Mouse (Mus musculus): Measurements from ENCODE around the gene Eif1ad.
"Not testable (repeated sequence)": the region's sequence is repeated elsewhere in the genome, so short reads cannot be mapped to it uniquely, and the experiment has no call there.

Gene Eif1ad

DNA sequence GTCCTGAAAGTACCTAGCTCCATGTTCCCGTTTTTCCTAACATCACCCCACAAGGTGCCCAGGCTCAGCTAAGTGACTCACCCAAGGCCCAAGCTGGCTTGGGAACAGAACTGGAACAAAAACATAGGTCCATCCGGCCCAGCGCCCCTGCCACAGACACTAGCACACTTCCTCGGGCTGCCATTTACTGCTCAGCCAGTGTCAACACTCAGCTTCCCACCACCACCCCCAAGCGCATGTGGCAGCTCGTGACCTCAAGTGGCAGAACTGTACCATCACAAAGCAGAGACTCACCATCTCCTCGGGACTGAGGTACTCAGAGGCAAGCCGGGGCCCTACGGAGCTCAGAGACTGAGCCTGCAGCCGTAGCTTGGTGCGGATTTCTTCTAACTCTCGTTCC, 16.8 kb downstream of the Eif1ad start:
- no peak for DNase-seq

DNA sequence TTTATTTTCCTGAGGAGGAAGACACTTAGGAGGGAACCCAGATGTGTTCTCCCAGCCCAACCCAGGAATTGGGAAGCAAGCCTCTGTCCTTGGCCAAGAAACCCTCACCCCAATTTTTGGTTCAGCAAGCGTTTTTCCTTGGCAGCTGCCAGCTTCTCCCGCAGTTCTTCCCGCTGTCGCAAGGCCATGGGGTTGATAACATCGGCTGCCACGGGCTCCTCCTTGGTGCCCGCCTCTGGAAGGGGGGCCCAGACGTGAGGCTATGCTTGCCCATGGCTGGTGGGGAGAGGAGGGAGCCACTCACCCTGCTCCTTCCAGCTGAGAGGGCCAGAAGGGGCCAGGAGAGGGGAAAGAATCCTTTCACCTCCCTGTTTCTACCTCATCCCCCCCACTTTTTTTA, 18.2 kb downstream of the Eif1ad start:
- DNase-seq = no peak

DNA sequence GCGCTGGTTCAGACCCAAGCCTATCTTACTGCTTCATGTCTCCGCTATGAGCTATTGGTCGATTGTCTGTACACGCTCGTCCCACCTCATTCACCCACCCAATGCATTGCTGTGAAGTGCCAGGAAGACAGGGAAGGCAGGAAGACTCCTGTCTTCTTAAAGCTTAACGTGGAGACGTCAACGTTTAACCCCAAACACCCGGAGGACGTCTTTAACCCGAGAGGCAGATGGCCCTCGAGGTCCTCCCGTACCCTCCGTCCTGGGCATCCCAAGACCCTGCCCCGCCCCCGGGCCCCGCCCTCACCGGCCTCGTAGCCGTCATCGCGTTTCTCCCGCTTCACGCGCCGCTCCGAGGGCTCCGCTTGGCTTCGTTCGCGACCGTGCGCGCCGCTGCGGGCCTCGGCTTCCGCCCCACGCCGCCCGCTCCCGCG, 21.5 kb downstream of the Eif1ad start:
- no peak for DNase-seq

DNA sequence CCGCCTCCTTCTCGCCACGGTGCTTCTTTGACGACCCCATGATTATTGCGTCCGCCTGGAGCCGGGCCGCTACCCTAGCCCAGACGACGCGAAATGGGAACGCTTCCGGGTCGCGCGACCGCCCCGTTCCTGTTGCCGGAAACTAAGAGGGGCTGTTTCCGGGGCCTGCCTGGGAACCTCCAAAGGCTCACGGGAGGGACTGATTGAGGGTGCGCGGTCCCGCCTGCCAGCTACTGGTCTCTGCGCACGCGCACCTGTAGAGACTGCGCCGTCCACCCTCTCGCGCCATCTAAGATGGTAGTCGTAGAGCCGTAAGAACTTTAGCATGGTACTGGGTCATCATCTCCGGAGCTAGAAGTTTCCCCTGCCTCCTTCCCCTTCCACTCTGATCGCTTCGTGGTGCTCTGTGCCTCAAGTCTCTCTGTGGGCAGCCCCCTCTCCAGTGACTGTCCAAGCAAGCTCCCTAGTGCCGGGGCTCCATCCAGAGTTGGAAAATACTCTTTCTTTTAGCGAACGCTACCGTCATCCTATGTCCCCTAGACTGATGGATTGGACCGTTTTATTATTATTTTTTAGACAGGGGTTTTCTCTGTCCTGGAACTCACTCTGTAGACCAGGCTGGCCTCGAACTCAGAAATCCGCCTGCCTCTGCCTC, 22.2 kb downstream of the Eif1ad start, which contains the start of gene Sart1:
TSS of gene Sart1 (minus strand) at position 116 of the 655 bp plus-strand sequence.
- DNase-seq = peak; percentile 95

DNA sequence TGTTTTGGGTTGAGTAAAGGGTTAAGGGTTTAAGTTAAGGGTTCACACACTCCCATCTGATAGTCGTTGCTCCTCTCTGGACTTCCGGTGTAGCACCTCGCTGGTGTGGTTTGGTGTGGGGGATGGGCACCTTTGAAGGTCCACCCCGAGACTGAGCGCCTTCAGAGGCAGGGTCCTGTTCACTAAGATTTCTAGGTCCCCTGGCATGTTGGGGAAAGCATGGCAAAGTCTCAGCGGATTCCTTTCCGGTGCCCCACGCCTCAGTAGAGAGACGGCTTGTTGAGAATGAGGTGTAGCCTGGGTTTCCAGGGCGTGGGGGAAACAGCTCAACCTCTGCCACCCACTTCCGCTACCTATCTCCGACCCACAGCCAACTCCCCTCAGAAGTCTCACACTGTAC, 23.1 kb downstream of the Eif1ad start:
- DNase-seq = peak; percentile 35

DNA sequence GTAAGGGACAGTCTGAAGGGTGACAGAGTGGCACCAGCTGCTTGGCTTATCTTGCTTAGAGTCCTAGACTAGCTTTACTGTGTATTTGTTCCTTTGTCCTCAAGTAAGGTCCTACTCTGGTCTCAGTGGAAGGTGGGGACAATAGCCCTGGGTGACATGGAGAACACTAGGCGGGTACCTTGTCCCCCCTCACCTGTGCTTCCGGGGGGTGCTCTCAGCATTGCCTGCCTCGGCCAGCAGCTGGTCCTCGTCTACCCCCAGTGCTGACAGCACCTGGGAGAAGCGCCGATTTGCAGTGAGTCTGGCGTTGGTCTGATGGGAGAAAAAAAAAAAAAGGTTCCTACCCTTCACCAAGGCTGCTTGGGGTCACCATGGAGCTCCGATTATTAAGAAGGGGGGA, 23.9 kb downstream of the Eif1ad start:
- no peak for DNase-seq

DNA sequence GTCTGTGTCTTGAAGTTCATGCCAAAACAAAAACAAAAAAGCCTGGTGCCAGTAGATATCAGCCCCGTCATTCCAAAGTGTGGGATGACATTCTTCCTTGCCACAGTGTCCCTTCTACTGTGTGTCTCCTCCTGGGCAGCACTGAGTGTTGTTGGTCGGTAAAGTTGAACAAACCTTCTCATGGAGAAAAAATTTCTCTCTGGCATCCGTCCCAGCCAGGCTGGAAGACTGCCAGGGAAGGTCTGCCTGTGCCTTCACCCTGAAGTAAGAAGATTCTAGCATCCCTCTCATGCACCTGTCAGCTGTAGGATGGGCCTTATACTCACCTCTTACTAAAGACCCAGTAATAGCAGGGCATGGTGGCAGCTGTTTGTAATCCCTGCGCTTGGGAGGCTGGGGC, 26.4 kb downstream of the Eif1ad start:
- DNase-seq = peak; percentile 69

DNA sequence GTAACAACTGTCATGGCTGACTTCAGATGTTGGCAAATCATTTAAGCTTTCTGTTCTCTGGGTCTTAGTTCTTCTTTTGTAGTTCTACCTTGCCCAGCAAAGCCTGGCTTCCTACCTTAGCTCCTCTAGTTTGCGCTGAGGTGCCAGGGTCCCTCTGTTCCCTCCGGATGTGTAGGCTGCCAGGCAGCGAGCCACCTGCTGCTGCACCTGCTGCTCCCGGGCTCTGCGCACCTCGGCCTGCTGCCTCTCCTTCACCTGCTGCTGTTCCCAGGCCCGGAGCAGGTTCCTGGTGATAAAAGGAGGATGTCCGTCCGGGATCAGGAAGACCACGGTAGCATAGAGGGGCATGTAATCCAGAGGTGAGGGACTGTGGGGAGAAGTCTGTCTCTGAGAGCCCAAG, 27.6 kb downstream of the Eif1ad start:
- DNase-seq = peak; percentile 55

DNA sequence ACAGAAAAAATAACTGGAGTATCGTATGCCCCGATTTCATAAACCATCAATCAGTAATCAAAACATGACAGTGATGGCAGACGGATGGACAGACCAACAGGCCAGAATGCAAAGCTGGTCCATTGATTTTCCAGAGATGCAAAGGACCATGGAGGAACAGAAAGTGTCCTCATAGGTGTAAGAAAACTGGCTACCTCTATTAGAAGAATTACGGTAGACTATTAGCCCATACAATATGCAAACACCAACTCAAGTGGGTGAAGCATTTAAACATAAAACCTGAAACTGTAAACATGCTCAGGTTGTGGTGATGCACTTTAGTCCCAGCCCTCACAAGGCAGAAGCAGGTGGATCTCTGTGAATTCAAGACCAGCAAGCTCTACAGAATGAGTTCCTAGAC, 28.8 kb downstream of the Eif1ad start:
- DNase-seq = no peak

DNA sequence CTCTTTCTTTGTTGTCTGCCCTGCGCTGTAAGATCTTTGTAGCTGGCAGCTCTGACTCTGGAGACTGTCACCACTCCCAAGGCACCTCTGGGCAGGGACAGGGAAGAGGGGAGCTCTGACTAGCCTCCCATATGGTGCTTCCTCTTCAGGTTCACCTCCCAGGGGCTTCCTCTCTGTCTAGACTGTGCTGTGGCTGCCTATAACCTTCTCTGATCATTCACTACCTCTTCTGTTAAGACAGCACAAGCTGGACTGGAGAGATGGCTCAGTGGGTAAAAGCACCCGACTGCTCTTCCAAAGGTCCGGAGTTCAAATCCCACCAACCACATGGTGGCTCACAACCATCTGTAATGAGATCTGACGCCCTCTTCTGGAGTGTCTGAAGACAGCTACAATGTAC, 34.5 kb downstream of the Eif1ad start:
- DNase-seq = not testable (repeated sequence)

DNA sequence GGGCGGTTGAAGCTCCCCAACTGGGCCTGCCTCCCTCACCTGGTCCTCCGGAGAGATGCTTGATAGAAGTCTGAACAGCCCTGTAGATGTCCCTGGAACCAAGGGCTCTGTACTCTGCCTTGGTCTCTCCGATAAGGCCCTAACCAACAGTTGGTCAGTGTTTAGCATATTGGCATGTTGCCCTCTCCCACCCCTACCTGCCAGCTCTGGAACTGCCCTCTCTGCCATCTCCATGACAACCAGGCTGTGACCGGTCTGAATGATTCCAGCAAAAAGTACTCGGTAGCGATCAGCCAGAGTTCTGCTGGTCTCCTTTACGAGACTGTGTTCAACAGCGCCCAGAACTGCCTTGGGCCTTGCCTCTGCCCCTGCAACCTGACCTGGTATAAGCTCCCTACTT, 35.8 kb downstream of the Eif1ad start, which contains the start of gene Tsga10ip:
TSS of gene Tsga10ip (minus strand) at position 234 of the 400 bp plus-strand sequence.
- no peak for DNase-seq

DNA sequence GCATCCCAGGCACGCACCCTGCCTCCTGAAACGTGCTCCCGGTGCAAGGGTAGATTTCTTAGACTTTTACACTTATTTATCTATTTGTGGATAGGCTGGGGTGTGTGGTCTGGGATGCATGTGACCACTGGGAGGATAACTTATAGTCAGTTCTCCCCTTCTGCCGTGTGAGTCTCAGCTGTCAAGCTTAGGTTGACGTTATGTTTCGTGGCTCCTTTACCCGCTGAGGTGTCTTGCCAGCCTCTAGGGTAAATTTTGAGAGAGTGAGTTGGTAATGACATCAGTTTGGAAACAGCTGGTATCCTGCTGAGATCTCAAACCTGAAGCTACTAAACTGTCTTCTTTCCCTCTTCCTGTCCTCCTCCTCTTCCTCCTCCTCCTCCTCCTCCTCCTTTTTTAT, 39.4 kb downstream of the Eif1ad start:
- no peak for DNase-seq

DNA sequence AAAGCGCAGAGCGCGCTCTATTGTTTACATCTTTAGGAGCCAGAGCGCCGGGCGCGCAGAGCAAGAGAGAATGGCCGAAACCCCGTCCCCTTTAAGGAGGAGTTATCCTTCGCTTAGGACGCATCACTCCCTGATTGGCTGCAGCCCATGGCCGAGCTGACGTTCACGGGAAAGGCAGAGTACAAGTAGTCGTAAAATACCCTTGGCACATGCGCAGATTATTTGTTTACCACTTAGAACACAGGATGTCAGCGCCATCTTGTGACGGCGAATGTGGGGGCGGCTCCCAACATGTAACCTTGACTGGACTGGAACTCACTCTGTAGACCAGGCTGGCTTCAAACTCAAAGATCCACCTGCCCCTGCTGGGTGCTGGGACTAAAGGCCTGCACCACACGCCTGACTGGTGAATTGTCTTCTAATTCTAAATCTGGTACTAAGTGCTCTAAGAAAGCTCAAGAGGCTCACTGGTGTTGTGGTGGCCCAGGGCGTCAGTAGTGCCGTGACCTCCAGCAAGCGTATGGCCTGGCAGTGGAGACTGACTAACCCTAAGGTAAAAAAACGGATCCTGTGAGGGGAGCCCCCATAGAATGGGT, 40.1 kb downstream of the Eif1ad start:
- peak; percentile 52 for DNase-seq

DNA sequence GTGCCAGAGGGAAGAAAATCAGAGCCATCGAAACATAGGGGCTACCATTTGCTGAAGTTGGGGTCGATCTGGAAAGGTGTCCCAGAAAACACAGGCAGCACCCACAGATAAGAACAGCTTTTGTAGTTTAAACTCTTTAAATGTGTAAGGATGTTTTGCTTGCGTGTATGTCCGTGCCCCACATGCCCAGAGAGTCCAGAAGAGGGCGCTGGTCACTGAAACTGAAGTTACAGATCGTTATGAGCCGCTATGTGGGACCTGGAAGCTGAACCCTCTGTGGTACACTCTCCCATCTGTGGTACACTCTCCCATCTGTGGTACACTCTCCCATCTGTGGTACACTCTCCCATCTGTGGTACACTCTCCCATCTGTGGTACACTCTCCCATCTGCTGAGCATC, 40.6 kb downstream of the Eif1ad start:
- DNase-seq = peak; percentile 66

DNA sequence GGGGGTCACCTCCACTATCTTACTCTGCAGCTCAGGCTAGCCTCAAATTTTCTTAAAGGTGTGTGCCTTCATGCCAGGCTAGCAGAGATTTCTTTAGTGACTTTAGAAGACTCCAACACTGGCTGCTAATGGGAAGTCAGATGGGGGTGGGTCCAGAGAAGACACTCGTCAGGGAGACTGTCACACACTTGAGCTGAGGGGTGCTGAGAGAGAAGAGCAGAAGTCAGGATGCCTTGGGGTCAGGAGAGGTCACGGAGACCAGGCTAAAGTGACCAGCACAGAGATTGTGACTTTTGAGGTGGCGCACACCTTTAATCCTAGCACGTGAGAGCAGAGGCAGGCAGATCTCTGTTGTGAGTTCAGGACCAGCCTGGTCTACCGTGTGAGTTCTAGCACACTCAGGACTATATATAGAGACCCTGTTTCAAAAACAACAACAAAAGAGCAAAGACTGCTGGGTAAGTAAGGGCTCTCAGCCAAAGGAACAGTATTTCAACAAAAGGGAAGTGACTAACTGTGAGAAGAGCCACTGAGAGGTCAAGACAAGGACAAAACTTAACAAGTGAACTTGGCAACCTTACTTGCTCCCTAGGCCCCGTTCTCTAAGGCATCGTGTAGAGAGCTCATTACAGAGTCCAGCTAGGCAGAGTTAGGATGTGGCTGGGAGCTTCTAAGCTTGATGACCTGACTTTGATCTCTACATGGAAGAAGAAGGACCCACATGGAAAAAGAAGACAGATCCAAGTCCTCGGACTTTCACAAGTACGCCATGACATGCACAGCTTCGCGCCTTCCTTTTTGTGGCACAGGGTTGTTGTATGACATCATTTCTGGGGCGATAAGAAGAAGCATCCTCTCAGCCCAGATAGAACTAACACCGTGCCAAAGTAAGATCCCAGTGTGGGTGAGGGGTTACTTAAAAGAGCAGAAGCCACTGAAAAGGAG, 41.8 kb downstream of the Eif1ad start:
- DNase-seq = no peak

DNA sequence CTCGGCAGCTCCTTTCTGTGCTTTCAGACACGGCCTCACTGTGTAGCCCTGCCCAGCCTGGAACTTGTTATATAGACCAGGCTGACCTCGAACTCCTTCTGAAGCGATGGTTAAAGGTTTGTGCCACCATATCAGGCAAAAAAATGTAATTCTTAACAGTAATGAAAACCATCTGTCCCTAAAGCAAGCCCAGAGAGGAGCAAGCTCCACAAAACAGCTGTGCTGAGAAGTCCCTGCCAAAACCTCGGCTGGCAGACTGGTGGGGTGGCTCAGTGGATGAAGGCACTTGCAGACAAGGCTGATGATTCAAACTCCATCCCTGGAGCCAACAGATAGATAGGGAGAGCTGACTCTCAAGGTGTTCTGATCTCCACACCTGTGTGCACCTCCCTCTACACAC, 42.5 kb downstream of the Eif1ad start:
- no peak for DNase-seq

DNA sequence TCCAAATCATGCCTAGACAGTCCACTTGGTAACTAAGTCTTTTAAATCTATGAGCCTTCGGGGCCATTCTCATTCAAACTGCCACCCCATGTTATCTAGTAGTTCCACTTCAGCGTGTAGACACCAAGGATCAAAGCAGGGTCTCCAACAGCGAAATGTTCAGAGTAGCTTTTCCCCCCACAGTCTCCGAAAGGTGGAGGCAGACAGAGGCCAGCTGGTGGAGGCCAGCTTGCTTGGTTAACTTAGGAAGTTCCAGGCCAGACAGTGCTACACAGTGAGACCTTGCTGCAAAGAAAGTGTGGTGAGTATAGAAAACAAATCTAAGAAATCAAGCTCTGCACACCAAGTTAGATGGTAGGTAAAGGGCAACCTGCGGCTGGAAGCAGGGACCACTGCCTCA, 44.1 kb downstream of the Eif1ad start:
- DNase-seq = no peak

DNA sequence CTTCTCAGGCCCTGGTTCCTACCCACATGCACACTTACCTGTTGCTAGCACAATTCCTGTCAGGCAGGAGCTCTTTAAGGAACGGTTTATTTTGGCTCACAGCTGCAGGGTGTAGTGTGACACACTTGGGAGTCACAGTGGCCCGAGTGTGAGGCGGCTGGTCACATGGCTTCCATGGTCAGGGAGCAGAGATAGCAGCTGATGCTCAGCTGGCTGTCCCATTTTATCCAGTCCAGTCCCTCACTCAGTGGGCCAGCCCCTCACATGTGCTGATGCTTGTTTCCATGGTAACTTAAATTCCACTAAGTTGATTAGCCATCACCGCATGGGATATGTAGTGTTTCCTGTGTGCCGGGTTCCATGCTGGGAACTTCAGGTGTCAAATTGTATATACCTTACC, 45.4 kb downstream of the Eif1ad start:
- no peak for DNase-seq

DNA sequence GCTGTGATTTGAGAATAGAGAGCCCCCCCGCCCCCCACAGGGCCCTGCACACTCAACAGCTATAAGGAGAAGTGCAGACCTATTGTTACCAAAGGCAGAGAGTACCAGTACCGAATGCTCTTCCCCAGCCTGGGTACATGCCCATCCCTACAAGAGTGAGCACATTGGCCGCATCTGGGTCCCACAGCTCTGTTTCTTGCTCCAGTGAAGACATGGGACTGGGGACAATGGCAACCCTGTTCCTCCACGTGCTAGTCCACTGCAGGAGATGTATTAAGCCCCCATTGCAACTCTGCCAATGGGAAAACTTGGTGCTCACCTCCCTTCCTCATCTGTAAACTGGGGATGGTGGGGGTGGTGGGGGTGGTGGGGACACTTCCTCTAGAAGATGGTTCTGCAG, 47.3 kb downstream of the Eif1ad start:
- DNase-seq = no peak

DNA sequence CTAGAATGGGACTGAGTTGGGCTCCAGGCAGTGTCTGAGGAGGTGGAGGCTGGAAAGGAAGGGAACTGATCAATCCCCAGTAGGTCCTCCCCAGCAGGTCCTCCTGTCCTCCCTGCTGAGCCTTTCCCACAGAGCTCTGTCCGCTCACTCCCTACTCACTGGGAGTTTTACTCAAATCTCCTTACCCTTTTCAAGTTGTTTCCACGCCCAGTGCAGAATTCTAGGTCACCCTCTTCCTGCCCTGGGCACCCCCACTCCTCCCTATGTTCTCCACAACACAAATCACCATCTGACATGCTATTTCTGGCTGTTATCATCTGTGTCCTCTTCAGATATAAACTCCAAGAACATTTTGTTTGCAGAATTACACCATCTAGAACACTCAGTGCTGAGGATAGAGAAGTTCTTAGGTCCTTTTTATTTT, 48.0 kb downstream of the Eif1ad start:
- DNase-seq = no peak

DNA sequence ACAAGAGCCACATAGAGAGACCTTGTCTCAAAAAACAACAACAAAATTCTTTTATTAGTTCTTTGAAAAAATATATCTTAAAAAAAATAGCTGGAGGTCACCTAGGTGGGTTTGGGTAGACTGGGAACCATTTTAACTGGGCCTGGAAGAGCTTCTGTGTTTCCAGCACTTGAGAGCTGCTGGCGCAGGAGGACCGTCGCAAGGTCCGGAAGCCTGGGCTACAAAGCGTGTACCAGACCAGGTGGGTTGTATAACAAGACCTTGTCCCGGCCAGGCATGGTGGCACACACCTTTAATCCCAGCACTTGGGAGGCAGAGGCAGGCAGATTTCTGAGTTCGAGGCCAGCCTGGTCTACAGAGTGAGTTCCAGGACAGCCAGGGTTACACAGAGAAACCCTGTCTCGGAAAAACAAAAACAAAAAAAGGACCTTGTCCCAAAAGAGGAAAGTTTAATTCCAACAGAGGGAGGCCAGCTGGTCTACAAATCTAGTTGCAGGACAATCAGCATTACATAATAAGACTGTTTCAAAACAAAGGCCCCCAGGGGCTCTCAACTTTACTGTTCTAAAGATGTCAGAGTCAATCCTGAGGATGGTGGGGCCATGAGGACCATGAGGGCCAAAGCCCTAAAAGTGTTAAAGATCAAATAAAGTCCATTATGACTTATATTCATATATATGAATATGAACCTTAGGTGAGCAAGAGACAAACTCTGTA, 52.4 kb downstream of the Eif1ad start:
- no peak for DNase-seq

DNA sequence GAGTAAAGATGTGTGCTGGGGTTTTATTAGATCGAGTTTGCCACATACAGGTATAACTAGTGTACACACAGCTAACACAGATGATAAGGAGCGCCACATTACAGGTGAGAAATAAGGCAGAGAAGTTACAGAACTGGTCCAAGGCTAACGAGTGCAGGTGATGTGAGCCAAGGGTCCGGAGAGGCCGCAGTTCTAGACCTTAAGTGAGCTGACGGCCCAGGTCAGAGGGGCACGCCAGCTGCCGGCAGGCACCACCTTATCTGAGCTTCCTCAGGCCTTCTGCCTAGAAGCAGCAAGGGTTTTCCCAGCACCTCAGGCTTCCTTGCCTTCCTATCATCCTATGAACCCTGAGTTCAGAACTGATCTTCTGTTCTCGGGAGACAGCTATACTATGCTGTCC, 53.1 kb downstream of the Eif1ad start:
- DNase-seq = no peak

DNA sequence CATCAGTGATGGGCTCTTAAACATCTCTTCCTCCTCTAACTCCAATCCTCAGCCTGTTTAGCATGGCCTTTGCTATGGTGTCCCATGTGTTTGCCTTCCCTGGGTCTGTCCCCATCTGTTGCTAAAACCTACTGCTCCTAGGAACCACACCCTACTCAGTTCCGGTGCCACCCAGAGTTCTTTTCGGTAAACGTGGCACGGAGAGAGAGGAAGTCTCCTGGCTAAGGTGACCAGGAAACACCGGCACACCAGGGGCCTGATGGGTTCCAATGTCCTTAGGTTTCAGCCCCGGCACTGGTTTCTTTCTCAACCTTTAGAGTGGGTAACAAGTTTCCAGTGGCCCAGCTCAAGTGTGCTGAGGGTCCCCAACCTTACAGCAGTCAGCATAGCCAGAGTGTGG, 54.0 kb downstream of the Eif1ad start:
- no peak for DNase-seq

All from cerebellum, adult 11 months (tissue).